Mouse (Mus musculus) thymus, postnatal 25 days (tissue): ENCODE results near the gene Enox1.

Experiments used
- DNase-seq: peaks from one replicate; pipeline ENCODE4 v3.0.0; 2022

The Enox1 gene

DNA sequence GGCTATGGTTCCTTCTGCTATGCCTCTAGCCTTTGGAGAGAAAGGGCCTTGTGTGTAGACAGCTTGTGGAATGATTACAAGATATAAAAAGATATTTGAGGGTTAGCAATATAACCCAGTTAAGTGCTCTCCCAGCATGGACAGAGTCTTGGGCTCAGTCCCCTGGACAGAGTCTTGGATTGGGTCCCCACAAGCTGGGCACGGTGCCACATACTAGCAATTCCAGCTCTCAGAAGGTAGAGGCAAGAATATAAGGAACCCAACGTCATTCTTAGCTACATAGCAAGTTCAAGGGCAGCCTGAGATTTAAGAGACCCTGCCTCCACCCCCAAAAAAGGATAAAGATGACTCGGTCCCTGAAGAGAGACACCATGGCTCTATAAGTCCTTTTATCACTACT, 581.5 kb downstream of the Enox1 start:
- no peak for DNase-seq

DNA sequence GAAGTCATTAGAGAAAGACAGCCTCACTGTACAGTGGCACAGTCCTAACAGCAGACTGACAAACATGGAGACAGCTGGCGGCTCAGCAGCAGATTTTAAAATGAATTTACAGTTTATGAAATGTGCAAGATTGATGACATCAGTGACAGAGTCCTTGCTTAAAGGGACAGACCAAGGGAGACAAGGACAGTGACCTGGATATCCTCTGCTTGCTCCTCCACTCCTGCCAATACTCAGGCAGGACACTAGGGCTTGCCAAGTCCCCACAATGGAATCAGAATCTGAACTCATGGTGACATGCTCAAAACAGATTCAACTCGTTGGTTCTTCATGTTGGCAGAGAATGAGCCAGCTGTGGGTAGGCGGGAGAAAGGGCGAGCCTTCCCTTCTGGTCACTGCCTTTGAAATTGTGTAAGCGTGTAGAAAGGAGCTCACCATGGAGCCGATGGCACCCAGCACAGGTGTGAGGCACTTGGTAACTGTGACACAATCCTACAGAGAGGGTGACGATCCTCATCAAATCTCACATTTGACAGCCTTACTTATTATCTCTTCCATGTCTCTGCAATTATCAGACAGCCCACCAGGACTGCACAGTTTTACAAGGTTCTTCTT, 582.3 kb downstream of the Enox1 start:
- no peak for DNase-seq

DNA sequence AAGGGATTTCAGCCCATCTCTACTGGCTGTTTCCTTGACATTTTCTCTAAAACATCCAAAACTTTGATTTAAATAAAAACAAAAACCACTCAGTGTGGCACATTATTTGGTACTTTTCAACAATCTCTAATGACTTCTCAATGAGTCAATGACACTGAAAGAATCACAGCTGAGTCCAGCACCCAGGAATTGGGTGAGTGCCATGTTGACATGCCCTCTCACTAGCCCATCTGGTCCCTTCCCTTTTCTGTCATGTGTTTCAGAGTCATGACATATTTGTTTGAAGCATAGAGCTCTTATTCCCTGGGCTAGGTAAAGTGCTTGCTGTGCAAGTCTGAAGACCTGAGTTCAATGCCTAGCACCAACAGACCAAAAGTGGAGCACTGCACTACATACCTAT, 582.8 kb downstream of the Enox1 start:
- no peak for DNase-seq

DNA sequence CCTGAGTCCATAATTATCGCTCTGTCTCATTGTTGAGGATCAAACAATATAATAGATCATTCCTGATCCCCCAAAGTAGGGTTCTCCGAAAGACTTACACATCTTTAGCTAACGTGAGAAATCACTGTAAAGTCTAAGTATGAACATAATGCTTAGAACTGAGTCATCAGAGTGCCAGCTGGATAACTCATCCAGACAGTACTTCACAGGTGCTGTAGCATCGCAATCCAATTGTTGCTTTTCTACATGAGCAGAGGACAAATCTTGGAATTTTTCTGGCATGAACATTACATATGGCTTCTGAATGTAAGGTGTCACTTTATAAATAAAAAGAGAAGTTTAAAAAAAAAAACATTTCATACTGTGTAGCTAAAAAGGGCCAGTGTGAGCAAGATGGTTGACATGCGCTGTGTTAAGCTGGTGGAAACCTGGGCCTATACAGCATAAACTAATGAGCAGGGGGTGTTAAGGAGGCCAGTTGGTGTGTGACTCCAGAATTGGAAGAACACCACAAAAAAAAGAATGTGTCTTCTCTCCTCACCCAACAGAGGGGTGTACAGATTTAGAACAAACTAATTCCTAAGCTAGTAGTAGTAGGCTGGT, 588.2 kb downstream of the Enox1 start:
- no peak for DNase-seq

DNA sequence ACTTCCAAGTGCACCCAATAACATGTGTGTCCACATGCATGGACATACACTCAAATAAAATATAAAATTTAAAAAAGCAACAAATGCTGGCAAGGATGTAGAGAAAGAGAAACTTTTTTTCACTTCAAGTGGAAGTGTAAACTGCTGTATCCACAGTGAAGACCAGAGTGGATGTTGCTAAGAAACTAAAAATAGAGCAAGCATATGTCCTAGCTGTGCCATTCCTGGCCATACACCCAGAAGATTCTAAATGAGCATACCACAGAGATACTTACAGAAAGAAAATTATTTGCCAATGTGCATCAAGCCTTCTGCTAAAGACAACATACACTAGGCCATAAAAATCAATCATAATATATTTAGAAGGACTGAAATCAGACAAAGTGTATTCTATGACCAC, 592.4 kb downstream of the Enox1 start:
- DNase-seq = no peak
